Mouse (Mus musculus): ENCODE measurements around the gene Rictor. TPM values are rescaled to one million over a fixed set of nuclear protein-coding genes. Genes with fewer than 3 reads are reported as not detected.
"Not testable (repeated sequence)": the region's sequence is repeated elsewhere in the genome, so short reads cannot be mapped to it uniquely, and the experiment has no call there.

Gene Rictor
- polyA plus RNA-seq, 1 experiment from 2014 or later, result 35.5 TPM

DNA sequence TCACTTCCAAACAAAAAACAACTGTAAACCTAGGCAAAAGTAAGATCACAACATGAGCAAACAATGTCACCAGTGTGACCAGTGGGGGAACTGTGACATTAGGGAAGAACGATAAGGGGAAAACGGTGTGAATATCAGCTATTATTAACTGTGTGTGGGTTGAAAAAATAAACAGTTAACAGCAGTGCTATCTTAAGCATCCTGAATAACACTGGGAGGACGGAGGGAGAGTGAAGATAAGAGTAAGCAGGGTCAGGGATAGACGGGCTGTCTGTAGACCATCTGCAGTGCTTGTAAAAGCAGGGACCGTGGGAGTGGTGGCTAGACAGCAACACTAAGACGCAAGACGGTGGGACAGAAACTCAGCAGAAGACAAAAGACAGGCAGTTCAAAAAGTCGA is 35.5 kb downstream of the Rictor start:
- 0 out of 2 replicates have a peak, but pooled peaks cover 6% of the 10 kb centered on the region for H3K36me3 ChIP-seq (ENCODE audit: insufficient read depth, low read length)
- ATAC-seq (no peak), DNase-seq (ENCODE audit: low spot score) (no peak)
- no peaks in the 10 kb centered on the region for H3K4me1 ChIP-seq (ENCODE audit: insufficient read depth, low read depth, low read length)
- no peak overlapping the region for H3K4me2 ChIP-seq (replicated peaks; ENCODE audit: low read depth, low read length)
- H3K9me3 ChIP-seq (ENCODE audit: low read length), result no peaks in the 10 kb centered on the region
- H3K27me3 ChIP-seq (replicated peaks; ENCODE audit: insufficient read depth, low read length), result no peaks in the 10 kb centered on the region
- WGBS, result 25% methylated on average over 8 of the region's 8 CpGs
- H3K27ac ChIP-seq (ENCODE audit: low read length), result no peak overlapping the region
- H3K9ac ChIP-seq (replicated peaks; ENCODE audit: low read depth), result no peak overlapping the region
- TF ChIP-seq CTCF (IDR thresholded peaks at IDR 0.05), result no peak
- no peak for TF ChIP-seq EP300 (IDR thresholded peaks at IDR 0.05)
- H3K4me3 ChIP-seq (ENCODE audit: low read depth, low read length), result no peak overlapping the region

DNA sequence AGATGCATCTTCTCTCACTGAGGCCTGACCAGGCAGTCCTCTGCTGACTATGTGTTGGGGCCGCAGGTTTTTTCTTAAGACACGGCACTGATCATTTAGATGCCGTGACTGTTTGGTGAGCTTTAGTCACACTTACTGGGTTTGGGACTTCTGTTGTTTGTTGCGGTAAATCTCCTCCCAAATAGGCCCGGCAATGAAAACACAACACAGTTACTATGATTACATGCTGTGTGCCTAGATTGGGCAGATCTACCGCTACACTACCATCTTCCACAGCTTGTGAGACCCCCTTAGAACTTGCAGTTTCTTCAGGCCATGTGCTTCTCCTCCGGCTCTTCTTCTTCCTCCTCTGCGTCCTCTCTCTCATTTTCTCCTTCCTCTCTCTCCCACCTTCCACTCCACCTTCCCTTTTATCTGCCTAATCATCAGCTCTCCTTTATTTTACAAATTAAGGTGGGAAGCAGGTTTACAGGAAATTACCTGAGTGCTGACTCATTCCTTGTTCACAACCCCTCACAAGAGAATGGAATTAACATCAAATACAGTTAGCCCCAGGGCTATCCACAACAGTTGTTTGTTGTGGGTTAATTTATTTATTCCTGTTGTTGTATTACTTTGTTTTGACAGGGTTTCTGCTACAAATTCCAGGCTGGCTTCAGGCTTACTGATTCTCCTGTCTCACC is 38.3 kb downstream of the Rictor start:
- H3K9me3 ChIP-seq (ENCODE audit: low read length); H3K4me2 ChIP-seq (replicated peaks; ENCODE audit: low read depth, low read length); H3K4me3 ChIP-seq (ENCODE audit: low read depth, low read length); H3K9ac ChIP-seq (replicated peaks; ENCODE audit: low read depth); H3K36me3 ChIP-seq (ENCODE audit: insufficient read depth, low read length); DNase-seq (ENCODE audit: low spot score); ATAC-seq; H3K27me3 ChIP-seq (replicated peaks; ENCODE audit: insufficient read depth, low read length); H3K27ac ChIP-seq (ENCODE audit: low read length); H3K4me1 ChIP-seq (ENCODE audit: insufficient read depth, low read depth, low read length): not testable (repeated sequence)
- 80% methylated on average over 8 of the region's 8 CpGs for WGBS

GRCm38 (mm10) chr15:6747001-6747400 is 38.8 kb downstream of the Rictor start:
- no peaks in the 10 kb centered on the region for H3K36me3 ChIP-seq (ENCODE audit: insufficient read depth, low read length)
- no peak for ATAC-seq
- H3K27ac ChIP-seq (ENCODE audit: low read length), result no peak overlapping the region
- no peaks in the 10 kb centered on the region for H3K4me1 ChIP-seq (ENCODE audit: insufficient read depth, low read depth, low read length)
- H3K4me3 ChIP-seq (ENCODE audit: low read depth, low read length), result no peak overlapping the region
- no peak for DNase-seq (ENCODE audit: low spot score)
- no peaks in the 10 kb centered on the region for H3K9me3 ChIP-seq (ENCODE audit: low read length)
- H3K9ac ChIP-seq (replicated peaks; ENCODE audit: low read depth), result no peak overlapping the region
- H3K27me3 ChIP-seq (replicated peaks; ENCODE audit: insufficient read depth, low read length), result no peaks in the 10 kb centered on the region
- TF ChIP-seq CTCF (IDR thresholded peaks at IDR 0.05) (no peak), EP300 (IDR thresholded peaks at IDR 0.05) (no peak)
- no peak overlapping the region for H3K4me2 ChIP-seq (replicated peaks; ENCODE audit: low read depth, low read length)
- 92% methylated on average over 9 of the region's 9 CpGs for WGBS

DNA sequence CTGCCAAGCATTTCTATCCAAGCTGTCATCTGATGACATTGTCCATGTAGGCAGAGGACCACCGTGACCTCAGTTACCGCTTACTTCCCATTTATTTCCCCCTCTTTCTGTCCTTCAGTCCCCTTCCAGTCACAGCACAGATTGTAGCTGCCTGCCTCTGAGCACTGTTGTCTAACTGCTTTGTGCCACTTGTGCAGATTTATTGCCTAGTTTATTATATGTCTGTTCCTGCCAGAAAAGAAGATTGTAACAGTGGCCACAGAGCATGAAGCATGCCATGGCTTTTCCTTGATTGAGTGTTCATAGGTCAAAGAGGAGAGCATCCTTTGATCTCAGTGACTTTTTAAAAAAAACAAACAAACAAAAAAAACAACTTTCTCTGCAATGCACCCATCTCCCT is 46.2 kb downstream of the Rictor start:
- no peak overlapping the region for H3K27ac ChIP-seq (ENCODE audit: low read length)
- H3K4me1 ChIP-seq (ENCODE audit: insufficient read depth, low read depth, low read length), result no peaks in the 10 kb centered on the region
- H3K9ac ChIP-seq (replicated peaks; ENCODE audit: low read depth), result no peak overlapping the region
- no peaks in the 10 kb centered on the region for H3K27me3 ChIP-seq (replicated peaks; ENCODE audit: insufficient read depth, low read length)
- DNase-seq (ENCODE audit: low spot score) (no peak), ATAC-seq (no peak)
- H3K9me3 ChIP-seq (ENCODE audit: low read length), result no peaks in the 10 kb centered on the region
- WGBS, result 97% methylated on average over 2 of the region's 2 CpGs
- H3K36me3 ChIP-seq (ENCODE audit: insufficient read depth, low read length), result no peaks in the 10 kb centered on the region; the same call in 1 of the 2 replicates
- TF ChIP-seq EP300 (IDR thresholded peaks at IDR 0.05) (no peak), CTCF (IDR thresholded peaks at IDR 0.05) (no peak)
- H3K4me2 ChIP-seq (replicated peaks; ENCODE audit: low read depth, low read length), result no peak overlapping the region
- H3K4me3 ChIP-seq (ENCODE audit: low read depth, low read length), result no peak overlapping the region

DNA sequence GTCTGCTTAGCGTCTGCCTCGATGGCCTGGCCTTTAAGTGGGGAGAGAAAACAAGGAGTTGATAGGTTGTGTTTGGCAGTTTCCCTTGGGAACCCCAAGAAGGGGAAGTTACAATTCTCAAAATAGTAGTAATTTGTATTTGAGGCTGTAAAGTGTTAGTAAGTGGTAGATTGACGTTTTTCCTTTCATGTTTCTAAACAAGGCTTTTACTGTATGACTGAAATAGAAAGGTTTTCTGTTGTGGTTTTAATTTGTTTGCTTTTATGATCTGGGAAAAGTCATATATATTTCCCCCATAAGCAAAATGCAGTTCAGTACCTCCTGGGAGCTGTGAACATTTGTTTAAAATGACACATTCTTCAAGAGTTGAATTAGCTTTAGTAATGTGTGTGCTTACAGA is 64.1 kb downstream of the Rictor start:
- TF ChIP-seq CTCF (IDR thresholded peaks at IDR 0.05) (no peak), EP300 (IDR thresholded peaks at IDR 0.05) (no peak)
- 81% methylated on average over 3 of the region's 3 CpGs for WGBS

GRCm38 (mm10) chr15:6786212-6786611 is 78.0 kb downstream of the Rictor start:
- Histone ChIP-seq H3K4me3 (ENCODE audit: low read depth, low read length) (no peak overlapping the region), H3K27ac (ENCODE audit: low read length) (no peak overlapping the region), H3K27me3 (replicated peaks; ENCODE audit: insufficient read depth, low read length) (no peaks in the 10 kb centered on the region), H3K9me3 (ENCODE audit: low read length) (no peaks in the 10 kb centered on the region), H3K9ac (replicated peaks; ENCODE audit: low read depth) (no peak overlapping the region), H3K4me2 (replicated peaks; ENCODE audit: low read depth, low read length) (no peak overlapping the region), H3K36me3 (ENCODE audit: insufficient read depth, low read length) (peaks cover 69% of the 10 kb centered on the region), H3K4me1 (ENCODE audit: insufficient read depth, low read depth, low read length) (no peaks in the 10 kb centered on the region)
- ATAC-seq (no peak), DNase-seq (ENCODE audit: low spot score) (no peak)
- WGBS, result 93% methylated on average over 10 of the region's 10 CpGs
- TF ChIP-seq CTCF (IDR thresholded peaks at IDR 0.05) (no peak), EP300 (IDR thresholded peaks at IDR 0.05) (no peak)

More for the DNA sequence above, 64.1 kb downstream of the Rictor start:
- Histone ChIP-seq H3K9me3 (ENCODE audit: low read length) (no peaks in the 10 kb centered on the region), H3K4me3 (ENCODE audit: low read depth, low read length) (no peak overlapping the region), H3K4me2 (replicated peaks; ENCODE audit: low read depth, low read length) (no peak overlapping the region), H3K27me3 (replicated peaks; ENCODE audit: insufficient read depth, low read length) (no peaks in the 10 kb centered on the region), H3K9ac (replicated peaks; ENCODE audit: low read depth) (no peak overlapping the region), H3K36me3 (ENCODE audit: insufficient read depth, low read length) (peaks cover 35% of the 10 kb centered on the region), H3K27ac (ENCODE audit: low read length) (no peak overlapping the region), H3K4me1 (ENCODE audit: insufficient read depth, low read depth, low read length) (no peaks in the 10 kb centered on the region)
- no peak for DNase-seq (ENCODE audit: low spot score)
- ATAC-seq, result no peak

DNA sequence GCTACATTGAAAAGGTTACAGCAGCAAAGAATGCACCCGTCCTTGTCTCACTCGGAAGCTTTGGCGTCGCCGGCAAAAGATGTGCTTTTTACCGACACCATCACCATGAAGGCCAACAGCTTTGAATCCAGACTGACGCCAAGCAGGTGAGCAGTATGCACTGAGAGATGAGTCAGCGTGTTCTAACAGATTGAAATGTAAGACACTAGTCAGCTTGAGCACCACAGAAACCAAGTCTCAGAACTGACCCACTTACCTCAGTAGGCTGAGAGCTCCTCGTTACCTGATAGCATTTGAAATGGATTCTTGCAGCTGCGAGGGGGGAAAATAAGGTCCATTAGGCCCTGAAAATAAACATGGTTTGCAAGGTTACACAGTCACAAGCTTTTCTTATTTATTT is 79.1 kb downstream of the Rictor start:
- Histone ChIP-seq H3K4me2 (replicated peaks; ENCODE audit: low read depth, low read length) (no peak overlapping the region), H3K27me3 (replicated peaks; ENCODE audit: insufficient read depth, low read length) (no peaks in the 10 kb centered on the region), H3K4me3 (ENCODE audit: low read depth, low read length) (no peak overlapping the region), H3K4me1 (ENCODE audit: insufficient read depth, low read depth, low read length) (no peaks in the 10 kb centered on the region), H3K9ac (replicated peaks; ENCODE audit: low read depth) (no peak overlapping the region), H3K27ac (ENCODE audit: low read length) (no peak overlapping the region), H3K36me3 (ENCODE audit: insufficient read depth, low read length) (peaks cover 65% of the 10 kb centered on the region), H3K9me3 (ENCODE audit: low read length) (no peaks in the 10 kb centered on the region)
- TF ChIP-seq CTCF (IDR thresholded peaks at IDR 0.05) (no peak), EP300 (IDR thresholded peaks at IDR 0.05) (no peak)
- DNase-seq (ENCODE audit: low spot score) (no peak), ATAC-seq (no peak)
- WGBS, result 92% methylated on average over 10 of the region's 10 CpGs

All from lung, postnatal 0 days (tissue).